Mouse (Mus musculus) erythroblast, embryonic 14.5 days (primary cell): Measurements from ENCODE around the gene Ntng1.

Source experiments
- GATA1 ChIP-seq: IDR thresholded peaks from 2 replicates; pipeline ENCODE4 v1.6.1; 2012; ENCODE audit warnings: low read length, inconsistent platforms, mixed read lengths
- TAL1 ChIP-seq: IDR thresholded peaks from 3 replicates; pipeline ENCODE4 v1.6.1; 2012; ENCODE audit warnings: low read length, inconsistent platforms, mixed read lengths

- TF ChIP-seq TAL1 (no peak), GATA1 (no peak)
Measured at GRCm38 (mm10) chr3:110048152-110048551, 95.7 kb downstream of the Ntng1 start.
